Mouse (Mus musculus): ENCODE results near the gene Pdk1. TPM values are rescaled to one million over a fixed set of nuclear protein-coding genes. Genes with fewer than 3 reads are reported as not detected.
A peak's percentile ranks its signal among the peaks of the same experiment; 100 is the strongest.
"Not testable (repeated sequence)": the region's sequence is repeated elsewhere in the genome, so short reads cannot be mapped to it uniquely, and the experiment has no call there.

Pdk1 gene
- total and polyA plus RNA-seq, 2 experiments from 2014 or later: 18.9 to 51.8 TPM

DNA sequence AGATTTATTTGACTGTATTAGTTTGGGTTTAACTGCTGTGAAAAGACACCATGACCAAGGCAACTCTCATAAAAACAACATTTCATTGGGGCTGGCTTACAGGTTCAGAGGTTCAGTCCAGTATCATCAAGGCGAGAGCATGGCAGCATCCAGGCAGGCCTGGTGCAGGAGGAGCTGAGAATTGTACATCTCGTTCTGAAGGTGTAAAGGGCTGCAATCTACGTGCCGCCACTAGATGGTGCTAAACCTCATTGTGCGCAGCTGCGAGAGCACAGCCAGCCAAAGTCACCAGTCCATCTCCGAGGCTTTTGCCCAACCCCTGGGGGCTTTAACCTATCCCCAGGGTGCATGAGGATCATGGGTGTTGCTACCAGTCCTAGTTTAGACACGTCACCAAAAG, 20.9 kb upstream of the Pdk1 start:
- peak; percentile 53 for DNase-seq (ENCODE audit: low spot score)
- not testable (repeated sequence) for H3K27me3 ChIP-seq (ENCODE audit: insufficient read depth, low read length); H3K36me3 ChIP-seq (ENCODE audit: insufficient read depth, low read length); H3K4me2 ChIP-seq (ENCODE audit: low read depth, low read length, poor library complexity, severe bottlenecking); H3K4me1 ChIP-seq (ENCODE audit: insufficient read depth, low read length); H3K9me3 ChIP-seq (ENCODE audit: low read length); H3K4me3 ChIP-seq (ENCODE audit: low read depth, low read length); H3K9ac ChIP-seq (replicated peaks; ENCODE audit: low read length, poor library complexity, severe bottlenecking); H3K27ac ChIP-seq (ENCODE audit: low read depth, low read length); ATAC-seq (ENCODE audit: low FRiP score)
- 0% methylated on average over 6 of the region's 8 CpGs for WGBS
- TF ChIP-seq CTCF (IDR thresholded peaks at IDR 0.05): peak; percentile 63

DNA sequence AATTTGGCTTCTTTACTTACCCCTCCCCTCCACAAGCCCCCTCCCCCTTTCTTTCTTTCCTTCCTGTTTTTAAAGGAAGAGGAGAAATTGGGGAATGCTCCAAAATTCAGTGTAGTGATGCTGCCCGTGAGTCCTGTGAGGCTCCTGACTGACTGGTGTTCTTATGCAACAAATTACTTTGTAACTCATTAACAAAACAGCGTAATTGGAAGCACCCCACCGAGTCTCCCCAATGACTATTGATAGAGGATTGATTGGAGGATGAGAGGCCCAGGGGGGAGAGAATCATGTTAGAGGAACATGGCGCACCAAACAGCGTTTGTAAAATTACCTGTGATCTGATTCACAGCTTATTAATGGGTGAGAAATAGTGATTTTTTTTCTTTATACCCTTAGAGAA, 17.9 kb upstream of the Pdk1 start:
- WGBS: 79% methylated on average over 5 of the region's 5 CpGs
- H3K4me2 ChIP-seq (ENCODE audit: low read depth, low read length, poor library complexity, severe bottlenecking): no peak overlapping the region
- no peak overlapping the region for H3K27ac ChIP-seq (ENCODE audit: low read depth, low read length)
- DNase-seq (ENCODE audit: low spot score): no peak
- H3K4me3 ChIP-seq (ENCODE audit: low read depth, low read length): no peak overlapping the region
- no peaks in the 10 kb centered on the region for H3K9me3 ChIP-seq (ENCODE audit: low read length)
- no peak for ATAC-seq (ENCODE audit: low FRiP score)
- no peak overlapping the region for H3K9ac ChIP-seq (replicated peaks; ENCODE audit: low read length, poor library complexity, severe bottlenecking)
- H3K4me1 ChIP-seq (ENCODE audit: insufficient read depth, low read length): no peaks in the 10 kb centered on the region
- no peaks in the 10 kb centered on the region for H3K27me3 ChIP-seq (ENCODE audit: insufficient read depth, low read length)
- TF ChIP-seq CTCF (IDR thresholded peaks at IDR 0.05): no peak
- peaks cover 5% of the 10 kb centered on the region; the same call in 1 of the 2 replicates for H3K36me3 ChIP-seq (ENCODE audit: insufficient read depth, low read length)

GRCm38 (mm10) chr2:71863531-71864173, 9.4 kb upstream of the Pdk1 start:
- H3K4me3 ChIP-seq (ENCODE audit: low read depth, low read length): no peak overlapping the region
- no peak overlapping the region for H3K4me2 ChIP-seq (ENCODE audit: low read depth, low read length, poor library complexity, severe bottlenecking)
- no peaks in the 10 kb centered on the region for H3K36me3 ChIP-seq (ENCODE audit: insufficient read depth, low read length)
- DNase-seq (ENCODE audit: low spot score): no peak
- no peaks in the 10 kb centered on the region for H3K9me3 ChIP-seq (ENCODE audit: low read length)
- H3K9ac ChIP-seq (replicated peaks; ENCODE audit: low read length, poor library complexity, severe bottlenecking): no peak overlapping the region
- no peaks in the 10 kb centered on the region for H3K4me1 ChIP-seq (ENCODE audit: insufficient read depth, low read length)
- no peak overlapping the region for H3K27ac ChIP-seq (ENCODE audit: low read depth, low read length)
- WGBS: 89% methylated on average over 5 of the region's 5 CpGs
- no peak for TF ChIP-seq CTCF (IDR thresholded peaks at IDR 0.05)
- no peak for ATAC-seq (ENCODE audit: low FRiP score)
- no peaks in the 10 kb centered on the region for H3K27me3 ChIP-seq (ENCODE audit: insufficient read depth, low read length)

DNA sequence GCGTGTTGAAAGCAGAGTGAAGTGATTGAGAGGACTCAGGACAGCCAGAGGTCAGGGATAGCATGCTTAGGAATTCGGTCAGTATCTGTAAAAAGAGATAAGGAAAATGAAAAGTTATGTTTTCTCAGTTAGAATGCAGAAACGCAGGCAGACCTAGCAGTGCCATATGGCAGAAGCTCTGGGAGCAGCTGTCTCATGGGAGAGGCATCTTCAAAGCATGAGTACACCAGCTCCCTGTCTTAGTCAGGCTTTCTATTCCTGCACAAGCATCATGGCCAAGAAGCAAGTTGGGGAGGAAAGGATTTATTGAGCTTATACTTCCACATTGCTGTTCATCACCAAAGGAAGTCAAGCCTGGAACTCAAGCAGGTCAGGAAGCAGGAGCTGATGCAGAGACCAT, 8.0 kb upstream of the Pdk1 start:
- 74% methylated on average over 3 of the region's 3 CpGs for WGBS
- no peak for TF ChIP-seq CTCF (IDR thresholded peaks at IDR 0.05)

GRCm38 (mm10) chr2:71865935-71866334, 7.1 kb upstream of the Pdk1 start:
- Histone ChIP-seq H3K4me1 (ENCODE audit: insufficient read depth, low read length) (no peaks in the 10 kb centered on the region), H3K9me3 (ENCODE audit: low read length) (no peaks in the 10 kb centered on the region), H3K27ac (ENCODE audit: low read depth, low read length) (no peak overlapping the region), H3K36me3 (ENCODE audit: insufficient read depth, low read length) (no peaks in the 10 kb centered on the region), H3K4me3 (ENCODE audit: low read depth, low read length) (no peak overlapping the region), H3K9ac (replicated peaks; ENCODE audit: low read length, poor library complexity, severe bottlenecking) (no peak overlapping the region), H3K27me3 (ENCODE audit: insufficient read depth, low read length) (no peaks in the 10 kb centered on the region), H3K4me2 (ENCODE audit: low read depth, low read length, poor library complexity, severe bottlenecking) (no peak overlapping the region)
- DNase-seq (ENCODE audit: low spot score): no peak
- ATAC-seq (ENCODE audit: low FRiP score): no peak
- no peak for TF ChIP-seq CTCF (IDR thresholded peaks at IDR 0.05)
- 77% methylated on average over 3 of the region's 3 CpGs for WGBS

More for the DNA sequence above, 8.0 kb upstream of the Pdk1 start:
- Histone ChIP-seq H3K4me3 (ENCODE audit: low read depth, low read length) (no peak overlapping the region), H3K4me1 (ENCODE audit: insufficient read depth, low read length) (no peaks in the 10 kb centered on the region), H3K27me3 (ENCODE audit: insufficient read depth, low read length) (no peaks in the 10 kb centered on the region), H3K27ac (ENCODE audit: low read depth, low read length) (no peak overlapping the region), H3K4me2 (ENCODE audit: low read depth, low read length, poor library complexity, severe bottlenecking) (no peak overlapping the region), H3K9ac (replicated peaks; ENCODE audit: low read length, poor library complexity, severe bottlenecking) (no peak overlapping the region), H3K9me3 (ENCODE audit: low read length) (no peaks in the 10 kb centered on the region), H3K36me3 (ENCODE audit: insufficient read depth, low read length) (no peaks in the 10 kb centered on the region)
- no peak for DNase-seq (ENCODE audit: low spot score)
- ATAC-seq (ENCODE audit: low FRiP score): no peak

GRCm38 (mm10) chr2:71866565-71866964, 6.5 kb upstream of the Pdk1 start:
- H3K4me1 ChIP-seq (ENCODE audit: insufficient read depth, low read length): no peaks in the 10 kb centered on the region
- WGBS: 50% methylated on average over 1 of the region's 1 CpGs
- no peaks in the 10 kb centered on the region for H3K36me3 ChIP-seq (ENCODE audit: insufficient read depth, low read length)
- H3K9ac ChIP-seq (replicated peaks; ENCODE audit: low read length, poor library complexity, severe bottlenecking): no peak overlapping the region
- no peak overlapping the region for H3K4me2 ChIP-seq (ENCODE audit: low read depth, low read length, poor library complexity, severe bottlenecking)
- no peak for TF ChIP-seq CTCF (IDR thresholded peaks at IDR 0.05)
- H3K9me3 ChIP-seq (ENCODE audit: low read length): no peaks in the 10 kb centered on the region
- H3K27ac ChIP-seq (ENCODE audit: low read depth, low read length): no peak overlapping the region
- H3K27me3 ChIP-seq (ENCODE audit: insufficient read depth, low read length): no peaks in the 10 kb centered on the region
- H3K4me3 ChIP-seq (ENCODE audit: low read depth, low read length): no peak overlapping the region
- ATAC-seq (ENCODE audit: low FRiP score): no peak
- no peak for DNase-seq (ENCODE audit: low spot score)
